In genomic region chr7:78546551-78546950, GRCm38 (mm10) we compare ENCODE assay signal across 19 mouse cellular contexts.
DNase-seq lines count a peak whose midpoint lies in the region; ATAC-seq and TF ChIP-seq lines count a peak whose summit lies in the region.
"Had no signal": no experiment of that assay in that cellular context is flagged by ENCODE, and none has a peak within 500 bp of the region (broad histone marks: within the 10 kb centered on the region; RNA-seq: fewer than 3 reads in every experiment).

No protein-coding gene starts in this region.

- intact Hi-C loops in heart, postnatal 14 days (cut with DNase I): no loop called here

- WGBS in midbrain, embryonic 12.5 days: 55% methylated on average over 10 of the region's 10 CpGs
- 37% methylated on average over 10 of the region's 10 CpGs for WGBS in midbrain, postnatal 0 days
- 45% methylated on average over 10 of the region's 10 CpGs for WGBS in midbrain, embryonic 16.5 days

- no peak for TF ChIP-seq CTCF in midbrain, postnatal 0 days (IDR thresholded peaks at IDR 0.05)

- H3K9ac ChIP-seq in midbrain, embryonic 12.5 days (replicated peaks): no peak overlapping the region
- H3K9ac ChIP-seq in midbrain, postnatal 0 days (replicated peaks; ENCODE audit: low read length, poor library complexity, severe bottlenecking): no peak overlapping the region
- no peak overlapping the region for H3K9ac ChIP-seq in midbrain, embryonic 16.5 days (ENCODE audit: low read depth, low read length)
- H3K9ac ChIP-seq: forebrain, embryonic 13.5 days; heart, embryonic 15.5 days; liver, embryonic 14.5 days had no signal

- H3K36me3 ChIP-seq in midbrain, embryonic 12.5 days: no peaks in the 10 kb centered on the region
- H3K36me3 ChIP-seq in midbrain, postnatal 0 days (ENCODE audit: insufficient read depth, low read length): no peaks in the 10 kb centered on the region
- H3K36me3 ChIP-seq in midbrain, embryonic 16.5 days (ENCODE audit: control insufficient read depth, insufficient read depth, low read length): no peaks in the 10 kb centered on the region
- H3K36me3 ChIP-seq: heart, embryonic 15.5 days had no signal

- H3K4me1 ChIP-seq in midbrain, embryonic 12.5 days: peaks cover 5% of the 10 kb centered on the region; the same call in 1 of the 2 replicates
- no peaks in the 10 kb centered on the region; the same call in 1 of the 2 replicates for H3K4me1 ChIP-seq in midbrain, postnatal 0 days (ENCODE audit: insufficient read depth, low read length)
- H3K4me1 ChIP-seq in midbrain, embryonic 16.5 days (ENCODE audit: control insufficient read depth, insufficient read depth, low read length): peaks cover 7% of the 10 kb centered on the region; the same call in 1 of the 2 replicates
- H3K4me1 ChIP-seq: heart, embryonic 15.5 days had no signal

- H3K4me3 ChIP-seq in midbrain, embryonic 12.5 days: no peak overlapping the region
- H3K4me3 ChIP-seq in midbrain, postnatal 0 days (ENCODE audit: low read depth, low read length): no peak overlapping the region
- no peak overlapping the region for H3K4me3 ChIP-seq in midbrain, embryonic 16.5 days (ENCODE audit: low read depth, low read length)
- H3K4me3 ChIP-seq: forebrain, embryonic 13.5 days; heart, embryonic 15.5 days had no signal

- H3K27me3 ChIP-seq in midbrain, embryonic 12.5 days: no peaks in the 10 kb centered on the region
- no peaks in the 10 kb centered on the region for H3K27me3 ChIP-seq in midbrain, postnatal 0 days (ENCODE audit: insufficient read depth, low read length)
- no peaks in the 10 kb centered on the region for H3K27me3 ChIP-seq in midbrain, embryonic 16.5 days (ENCODE audit: control insufficient read depth, insufficient read depth, low read depth, low read length)
- H3K27me3 ChIP-seq: forebrain, embryonic 13.5 days; heart, embryonic 15.5 days had no signal

- no peak overlapping the region for H3K4me2 ChIP-seq in midbrain, embryonic 12.5 days (replicated peaks)
- H3K4me2 ChIP-seq in midbrain, postnatal 0 days (ENCODE audit: low read depth, low read length, poor library complexity, severe bottlenecking): no peak overlapping the region
- H3K4me2 ChIP-seq in midbrain, embryonic 16.5 days (ENCODE audit: low read length): no peak overlapping the region
- H3K4me2 ChIP-seq: forebrain, embryonic 13.5 days; heart, embryonic 15.5 days had no signal

- ATAC-seq in midbrain, embryonic 12.5 days (ENCODE audit: low FRiP score, low read depth): peak; percentile 67
- no peak for ATAC-seq in midbrain, postnatal 0 days (ENCODE audit: low FRiP score)
- ATAC-seq in midbrain, embryonic 16.5 days: peak; percentile 30; the same call in 1 of the 2 replicates
- ATAC-seq: forebrain, embryonic 13.5 days had no signal

- peak; percentile 6 for DNase-seq in embryo, embryonic 10.5 days (ENCODE audit: low spot score)
- DNase-seq in embryo, embryonic 9.5 days (ENCODE audit: extremely low spot score): no peak
- DNase-seq in midbrain, postnatal 0 days (ENCODE audit: low spot score): no peak
- no peak for DNase-seq in layer of hippocampus, adult 11-12 months (ENCODE audit: low spot score)
- DNase-seq in heart, postnatal 14 days: no peak
- no peak for DNase-seq in urinary bladder, postnatal 14 days (ENCODE audit: low spot score)
- DNase-seq: adrenal gland, postnatal 10 days; cerebellum, adult 11 months; cerebellum, postnatal 14 days; gastrocnemius, postnatal 25 days; kidney, adult 11 months; kidney, postnatal 10 days; right cerebral cortex, adult 18-20 months; thymus, postnatal 25 days had no signal

- H3K9me3 ChIP-seq in midbrain, embryonic 12.5 days: no peaks in the 10 kb centered on the region
- H3K9me3 ChIP-seq in midbrain, postnatal 0 days (ENCODE audit: low read length): no peaks in the 10 kb centered on the region
- H3K9me3 ChIP-seq in midbrain, embryonic 16.5 days (replicated peaks; ENCODE audit: control insufficient read depth, low read length, poor library complexity, severe bottlenecking): no peaks in the 10 kb centered on the region
- H3K9me3 ChIP-seq: forebrain, embryonic 13.5 days; heart, embryonic 15.5 days had no signal

- H3K27ac ChIP-seq in midbrain, embryonic 12.5 days (replicated peaks): no peak overlapping the region
- H3K27ac ChIP-seq in midbrain, postnatal 0 days (ENCODE audit: low read depth, low read length): no peak overlapping the region
- no peak overlapping the region for H3K27ac ChIP-seq in midbrain, embryonic 16.5 days (ENCODE audit: low read length)
- H3K27ac ChIP-seq: forebrain, embryonic 13.5 days; heart, embryonic 15.5 days; liver, embryonic 14.5 days had no signal
